Mouse (Mus musculus) lung, adult 18-20 months (tissue): ENCODE data around the gene Cadm1.

Experiments
- DNase-seq, 2 experiments: peaks; one replicate each; pipeline ENCODE4 v3.0.0; 2022; ENCODE audit warnings: mixed read lengths in 2 of 2

The Cadm1 gene

DNA sequence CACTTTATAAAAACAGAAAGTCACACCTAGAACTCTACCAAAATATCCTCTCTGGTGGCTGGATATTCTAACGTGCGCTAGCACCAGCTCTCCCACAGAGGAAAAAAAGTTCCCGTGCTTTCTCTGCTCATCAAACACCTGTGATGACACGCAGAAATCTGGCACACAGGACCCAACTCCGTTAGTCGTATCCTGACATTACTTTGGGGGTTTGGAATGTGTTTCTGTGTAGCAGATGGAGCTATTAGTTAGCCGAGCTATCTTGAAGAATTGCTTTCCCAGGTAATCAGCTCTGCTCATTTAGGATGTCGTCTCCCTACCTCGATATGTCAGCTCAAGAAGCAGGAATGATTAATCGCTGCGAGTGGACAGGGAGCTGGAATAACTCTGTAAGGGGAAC is 80.3 kb downstream of the Cadm1 start:
- DNase-seq: no peak

DNA sequence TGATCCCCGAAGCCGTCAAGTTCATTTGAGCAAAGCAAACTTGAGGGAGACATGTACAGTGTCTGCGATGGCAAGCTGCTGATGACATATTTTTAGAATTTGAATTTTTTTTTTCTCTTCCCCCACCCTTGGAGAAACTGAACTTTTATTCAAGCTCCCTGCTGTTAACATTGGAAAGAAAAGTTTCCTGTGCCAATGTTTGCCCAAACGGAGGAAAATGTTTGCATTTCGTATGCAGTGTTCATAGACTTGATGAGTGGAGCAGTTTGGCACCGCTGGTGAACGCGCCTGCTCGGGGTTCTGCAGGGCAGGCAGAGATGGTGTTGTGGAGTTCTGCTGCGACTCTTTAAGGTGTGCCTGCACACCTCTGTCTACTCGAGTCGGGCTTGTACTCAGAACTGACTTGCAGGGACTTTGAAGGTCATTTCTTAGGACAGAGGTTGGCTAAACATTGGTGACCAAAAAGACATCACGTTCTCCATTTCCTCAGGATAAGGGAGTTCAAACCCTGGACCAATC is 83.0 kb downstream of the Cadm1 start:
- peak in 1 of 2 experiments; percentile 27 for DNase-seq

GRCm38 (mm10) chr9:47615049-47615448 is 85.1 kb downstream of the Cadm1 start:
- DNase-seq: no peak

DNA sequence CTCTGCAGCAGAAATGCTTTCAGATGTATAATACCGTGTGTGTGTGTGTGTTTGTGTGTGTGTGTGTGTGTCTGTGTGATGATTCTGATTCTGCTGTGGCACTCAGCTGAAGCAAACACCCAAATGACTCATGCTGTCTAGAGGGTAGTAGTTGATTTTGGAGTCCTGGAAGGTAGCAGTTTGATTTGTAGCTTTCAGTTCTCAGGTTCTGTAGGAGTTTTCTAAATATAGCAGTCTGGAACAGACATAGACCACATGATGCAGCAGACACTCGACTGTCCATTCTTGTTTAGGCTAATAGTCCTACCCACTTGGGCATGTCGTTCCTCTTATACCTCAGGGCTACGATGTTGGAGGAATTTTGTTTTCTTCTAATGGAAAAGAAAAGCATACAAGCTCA is 86.4 kb downstream of the Cadm1 start:
- no peak for DNase-seq

- DNase-seq: no peak
Measured at GRCm38 (mm10) chr9:47619501-47620029, 89.6 kb downstream of the Cadm1 start.

GRCm38 (mm10) chr9:47623447-47624445 is 93.8 kb downstream of the Cadm1 start:
- DNase-seq: no peak

GRCm38 (mm10) chr9:47624565-47625520 is 94.9 kb downstream of the Cadm1 start:
- DNase-seq: peak in 1 of 2 experiments; percentile 13

- DNase-seq: no peak
Measured at GRCm38 (mm10) chr9:47625621-47626210, 95.7 kb downstream of the Cadm1 start.

GRCm38 (mm10) chr9:47627966-47628365 is 98.0 kb downstream of the Cadm1 start:
- DNase-seq: peak in 1 of 2 experiments; percentile 27

- no peak for DNase-seq
Measured at GRCm38 (mm10) chr9:47628550-47628949, 98.6 kb downstream of the Cadm1 start.

GRCm38 (mm10) chr9:47634695-47635094 is 104.7 kb downstream of the Cadm1 start:
- no peak for DNase-seq

DNA sequence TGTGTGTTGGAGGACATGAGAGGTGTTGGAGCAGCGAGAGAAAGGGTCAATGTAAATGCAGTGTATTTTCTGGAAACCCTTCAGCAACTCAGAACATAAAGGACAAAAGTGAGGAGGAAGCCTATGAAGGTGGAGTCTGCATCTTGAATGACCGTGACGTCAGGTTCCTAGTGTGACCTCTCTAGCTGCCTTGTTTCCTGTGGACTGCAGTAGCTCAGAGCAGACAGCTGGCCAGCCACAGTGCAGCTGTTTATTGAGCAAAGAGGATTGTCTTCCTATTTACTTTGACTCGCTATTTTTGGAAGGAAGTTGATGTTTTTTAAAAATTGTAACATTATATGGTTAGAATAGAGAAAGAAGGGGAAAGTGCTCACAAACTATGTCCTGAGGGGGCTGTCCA is 112.7 kb downstream of the Cadm1 start:
- peak; percentile 37 to 64 for DNase-seq

- no peak for DNase-seq
Measured at GRCm38 (mm10) chr9:47645056-47645455, 115.1 kb downstream of the Cadm1 start.

DNA sequence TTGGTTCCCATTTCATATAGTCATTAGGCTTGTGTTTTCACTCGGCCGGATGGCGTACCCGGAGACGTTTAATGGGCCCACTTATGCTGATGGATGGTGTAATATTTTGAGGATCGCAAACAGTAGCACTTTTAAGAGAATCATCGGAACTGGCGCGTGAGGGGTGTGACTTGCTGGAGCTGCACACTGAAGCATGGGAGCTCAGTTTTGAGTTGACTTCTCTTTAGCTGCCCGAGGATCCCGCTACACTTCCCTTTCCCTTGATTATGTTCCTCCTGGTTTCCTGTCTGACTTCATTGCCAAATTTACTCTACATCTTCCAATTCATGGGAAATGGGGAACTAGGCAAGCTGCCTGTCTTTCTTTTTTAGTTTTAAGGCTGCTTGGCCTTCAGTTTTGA is 121.5 kb downstream of the Cadm1 start:
- no peak for DNase-seq

- DNase-seq: no peak
Measured at GRCm38 (mm10) chr9:47652203-47652602, 122.2 kb downstream of the Cadm1 start.

DNA sequence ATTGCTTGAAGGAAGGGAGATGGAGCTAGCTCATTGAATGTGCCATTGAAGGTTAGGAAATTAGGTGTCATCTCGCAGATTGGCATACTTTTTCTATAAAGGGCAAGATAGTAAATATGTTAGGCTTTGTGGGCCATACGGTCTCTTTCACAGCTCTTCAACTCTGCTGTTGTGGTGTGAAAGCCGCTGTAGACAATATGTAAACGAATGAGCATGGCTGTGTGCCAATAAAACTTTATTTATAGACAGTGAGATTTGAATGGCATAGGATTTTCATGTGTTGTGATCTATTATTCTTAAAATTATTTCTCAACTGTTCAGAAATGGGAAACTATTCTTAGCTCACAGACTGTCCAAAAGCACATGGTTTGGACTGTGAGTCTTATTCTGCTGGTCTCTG is 123.0 kb downstream of the Cadm1 start:
- DNase-seq: no peak

DNA sequence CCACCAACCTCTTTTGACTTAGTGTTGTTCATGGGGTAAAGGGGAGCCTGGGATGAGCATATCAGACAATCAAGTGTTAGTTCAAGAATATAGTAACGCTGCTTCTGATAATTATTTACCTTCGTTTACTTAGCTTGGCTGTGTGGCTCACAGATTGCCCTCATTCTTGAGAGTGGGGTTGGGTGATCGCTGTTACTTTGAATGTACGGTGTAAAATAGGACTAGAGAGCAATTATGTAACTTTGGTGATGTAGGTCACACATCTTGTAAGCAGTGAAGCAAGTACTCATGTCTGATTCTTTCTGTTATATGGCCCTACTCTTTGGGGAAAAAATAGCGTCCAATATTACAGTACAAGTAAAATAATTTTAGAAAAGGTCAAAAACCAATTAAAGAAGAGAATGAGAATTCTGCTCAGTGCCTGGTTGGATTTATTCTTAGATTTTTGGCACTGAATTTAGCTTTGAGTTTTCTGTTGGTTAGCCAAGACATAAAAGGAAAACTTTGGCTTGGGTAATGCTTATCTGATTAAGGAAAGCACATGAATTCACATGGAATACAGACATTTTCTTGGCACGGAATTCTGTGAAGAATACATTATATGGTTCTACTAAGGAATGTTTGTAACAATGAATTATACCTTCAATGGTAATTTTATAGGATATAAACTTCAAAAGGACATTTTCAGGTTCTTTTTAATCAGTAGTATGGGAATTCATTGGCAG is 129.6 kb downstream of the Cadm1 start:
- no peak for DNase-seq

DNA sequence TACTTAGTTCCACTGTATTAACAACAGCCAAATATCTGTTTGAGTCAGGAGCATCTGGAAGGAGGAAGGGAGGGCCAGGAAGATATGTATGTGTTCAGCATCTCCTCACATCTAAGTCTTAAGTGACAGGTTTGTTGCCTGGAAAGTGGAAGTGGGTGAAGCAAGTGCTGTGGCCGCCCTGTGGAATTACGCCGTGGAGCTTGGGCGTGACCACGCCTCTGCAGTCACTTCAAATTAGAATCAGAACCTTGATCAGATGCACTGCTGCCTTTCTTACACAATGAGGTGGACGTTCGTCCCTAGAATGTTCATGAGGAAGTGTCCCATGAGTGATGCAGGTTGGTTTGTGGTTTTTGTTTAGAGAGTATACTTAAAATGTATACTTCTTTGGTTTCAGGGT is 131.6 kb downstream of the Cadm1 start:
- DNase-seq: no peak

GRCm38 (mm10) chr9:47669206-47669605 is 139.2 kb downstream of the Cadm1 start:
- peak; percentile 34 to 35 for DNase-seq

DNA sequence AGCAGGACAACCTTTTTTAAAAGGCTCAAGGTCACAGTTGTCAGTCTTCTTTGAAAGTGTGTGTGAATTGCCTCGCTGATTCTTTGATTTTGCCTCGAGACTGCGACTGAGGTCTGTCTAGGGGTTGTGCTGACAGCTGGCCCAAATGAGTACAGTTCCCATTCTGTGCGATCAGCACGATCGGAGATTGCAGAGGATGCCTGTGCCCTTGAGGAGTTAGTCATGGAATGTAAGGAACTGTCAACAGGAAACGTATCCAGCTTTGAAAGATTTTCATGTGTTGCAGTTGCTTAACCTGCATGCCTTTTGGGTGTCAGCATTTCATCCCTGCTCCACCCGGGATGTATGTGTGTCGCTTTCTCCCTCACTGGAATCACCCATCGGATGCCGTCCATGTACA is 141.6 kb downstream of the Cadm1 start:
- no peak for DNase-seq
